Mouse (Mus musculus): Measurements from ENCODE around the gene Rgcc. TPM values are rescaled to one million over a fixed set of nuclear protein-coding genes. Genes with fewer than 3 reads are reported as not detected.

The Rgcc gene
- polyA plus RNA-seq, 1 experiment from 2014 or later = 75.8 TPM

DNA sequence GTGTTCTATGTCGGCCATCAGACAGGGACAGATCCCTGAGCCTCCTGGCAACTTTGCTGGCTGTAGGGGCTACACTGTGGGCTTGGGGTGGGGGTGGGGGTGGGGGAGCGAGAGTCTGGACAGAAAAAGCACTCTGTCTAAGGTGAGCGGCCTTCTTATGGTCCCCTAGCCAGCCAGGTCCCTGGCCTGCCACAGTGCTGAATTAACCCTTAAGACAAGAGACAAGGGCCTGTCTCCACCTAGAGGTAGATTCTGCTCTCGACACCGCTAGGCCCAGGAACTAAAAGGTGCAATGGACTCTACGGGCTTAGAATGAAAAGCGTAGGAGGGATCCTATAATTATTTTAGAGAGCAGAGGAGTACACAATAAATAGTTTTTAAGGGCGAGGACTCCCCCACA is 19.7 kb upstream of the Rgcc start:
- no peak for DNase-seq (ENCODE audit: low spot score)
- H3K27ac ChIP-seq (ENCODE audit: low read depth, low read length) = no peak overlapping the region
- no peak overlapping the region for H3K4me3 ChIP-seq (ENCODE audit: low read depth, low read length)
- H3K9me3 ChIP-seq (ENCODE audit: control insufficient read depth, low read length) = no peaks in the 10 kb centered on the region
- H3K4me2 ChIP-seq (ENCODE audit: low read depth, low read length, severe bottlenecking) = no peak overlapping the region
- H3K9ac ChIP-seq (ENCODE audit: low read length) = peak overlapping the region; percentile 16; the same call in 1 of the 2 replicates
- no peaks in the 10 kb centered on the region for H3K4me1 ChIP-seq (replicated peaks; ENCODE audit: control insufficient read depth, insufficient read depth, low read length)
- ATAC-seq (replicated peaks; ENCODE audit: low FRiP score) = peak; percentile 78
- no peaks in the 10 kb centered on the region for H3K36me3 ChIP-seq (ENCODE audit: control insufficient read depth, insufficient read depth, low read length)
- H3K27me3 ChIP-seq (ENCODE audit: control insufficient read depth, insufficient read depth, low read length) = no peaks in the 10 kb centered on the region
- 27% methylated on average over 8 of the region's 8 CpGs for WGBS

DNA sequence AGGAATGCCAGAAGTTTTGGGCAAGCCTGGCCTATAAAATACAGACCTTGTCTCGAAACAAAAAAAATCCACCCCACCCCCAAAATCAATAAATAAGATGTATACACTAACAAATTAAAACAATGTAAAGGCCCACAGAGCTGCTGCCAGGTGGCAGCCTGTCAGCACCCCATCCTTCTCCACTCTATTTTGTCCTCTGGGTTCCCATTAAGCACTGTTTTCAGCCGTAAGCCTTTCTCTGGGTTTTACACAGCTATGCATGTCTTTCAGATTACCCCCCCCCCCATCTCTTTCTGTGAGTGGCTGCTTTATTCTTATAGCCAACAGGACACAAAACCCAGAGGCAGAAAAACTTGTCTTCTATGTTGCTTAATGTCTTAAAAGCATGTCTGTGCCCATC is 16.2 kb upstream of the Rgcc start:
- Histone ChIP-seq H3K27me3 (ENCODE audit: control insufficient read depth, insufficient read depth, low read length) (no peaks in the 10 kb centered on the region), H3K4me3 (ENCODE audit: low read depth, low read length) (no peak overlapping the region), H3K27ac (ENCODE audit: low read depth, low read length) (no peak overlapping the region), H3K9me3 (ENCODE audit: control insufficient read depth, low read length) (no peaks in the 10 kb centered on the region), H3K36me3 (ENCODE audit: control insufficient read depth, insufficient read depth, low read length) (no peaks in the 10 kb centered on the region), H3K4me2 (ENCODE audit: low read depth, low read length, severe bottlenecking) (no peak overlapping the region), H3K4me1 (replicated peaks; ENCODE audit: control insufficient read depth, insufficient read depth, low read length) (no peaks in the 10 kb centered on the region), H3K9ac (ENCODE audit: low read length) (no peak overlapping the region)
- DNase-seq (ENCODE audit: low spot score) (no peak), ATAC-seq (replicated peaks; ENCODE audit: low FRiP score) (no peak)
- 83% methylated on average over 2 of the region's 2 CpGs for WGBS

DNA sequence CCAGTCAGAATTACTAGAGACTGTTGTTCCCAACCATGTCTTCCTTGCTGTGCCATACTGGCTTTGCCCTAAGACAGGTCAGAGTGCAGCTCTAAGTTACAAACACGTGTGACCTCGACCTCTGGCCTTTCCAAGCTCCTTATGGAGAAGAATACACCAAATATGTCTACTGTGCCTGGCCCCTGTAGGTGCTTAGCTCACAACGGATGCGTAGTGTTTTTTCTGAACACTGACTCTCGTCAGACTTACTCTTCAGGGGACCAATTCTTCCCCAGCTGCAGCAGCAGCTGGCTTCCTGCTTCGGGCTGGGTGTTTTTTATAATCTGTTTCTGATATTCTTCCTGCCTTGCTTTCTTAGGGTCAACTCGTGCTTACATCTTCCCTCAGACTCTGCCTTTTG is 14.4 kb upstream of the Rgcc start:
- no peak overlapping the region for H3K27ac ChIP-seq (ENCODE audit: low read depth, low read length)

DNA sequence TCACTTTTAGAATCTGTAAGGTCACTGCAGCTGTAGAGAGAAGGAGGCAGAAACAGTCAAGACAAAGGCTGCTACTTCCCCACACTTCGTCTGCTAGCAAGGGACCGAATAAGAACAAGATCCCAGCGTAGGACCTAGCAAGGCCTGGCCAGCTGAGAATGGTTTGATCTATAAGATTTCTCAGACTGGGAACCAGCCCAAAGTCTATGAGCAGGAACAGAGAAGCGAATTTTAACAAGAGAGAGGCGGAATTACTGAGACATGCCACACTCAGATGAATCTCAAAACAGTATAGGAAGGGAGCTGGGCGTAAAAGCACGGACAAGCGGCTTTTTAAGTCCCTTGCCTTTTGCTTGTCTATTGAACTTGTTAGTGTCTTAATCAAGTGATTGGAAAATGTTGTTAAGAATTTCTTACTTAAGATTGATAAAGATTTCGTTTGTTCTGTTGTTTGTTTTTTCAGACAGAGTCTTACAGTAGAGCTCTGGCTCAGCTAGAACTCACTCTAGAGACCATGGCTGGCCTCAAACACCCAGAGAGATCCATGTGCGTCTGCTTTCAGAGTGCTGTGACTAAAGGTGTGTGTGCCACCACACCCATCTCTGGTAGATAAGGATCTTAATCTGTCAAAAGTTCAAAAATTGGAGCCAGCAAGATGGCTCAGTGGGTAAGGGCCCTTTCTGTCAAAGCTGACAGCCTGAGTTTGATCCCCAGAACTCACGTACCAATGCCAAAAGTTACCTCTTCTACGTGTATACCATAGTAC is 13.0 kb upstream of the Rgcc start:
- no peaks in the 10 kb centered on the region for H3K27me3 ChIP-seq (ENCODE audit: control insufficient read depth, insufficient read depth, low read length)
- H3K27ac ChIP-seq (ENCODE audit: low read depth, low read length) = no peak overlapping the region
- 86% methylated on average over 12 of the region's 12 CpGs for WGBS
- no peaks in the 10 kb centered on the region for H3K36me3 ChIP-seq (ENCODE audit: control insufficient read depth, insufficient read depth, low read length)
- ATAC-seq (replicated peaks; ENCODE audit: low FRiP score) = no peak
- no peak overlapping the region for H3K4me3 ChIP-seq (ENCODE audit: low read depth, low read length)
- H3K9me3 ChIP-seq (ENCODE audit: control insufficient read depth, low read length) = no peaks in the 10 kb centered on the region
- H3K4me1 ChIP-seq (replicated peaks; ENCODE audit: control insufficient read depth, insufficient read depth, low read length) = 0 out of 2 replicates have a peak, but pooled peaks cover 2% of the 10 kb centered on the region
- no peak for DNase-seq (ENCODE audit: low spot score)
- H3K9ac ChIP-seq (ENCODE audit: low read length) = no peak overlapping the region
- H3K4me2 ChIP-seq (ENCODE audit: low read depth, low read length, severe bottlenecking) = no peak overlapping the region

More for the DNA sequence above, 14.4 kb upstream of the Rgcc start:
- ATAC-seq (replicated peaks; ENCODE audit: low FRiP score) (no peak), DNase-seq (ENCODE audit: low spot score) (no peak)
- H3K27me3 ChIP-seq (ENCODE audit: control insufficient read depth, insufficient read depth, low read length) = no peaks in the 10 kb centered on the region
- no peak overlapping the region for H3K9ac ChIP-seq (ENCODE audit: low read length)
- H3K9me3 ChIP-seq (ENCODE audit: control insufficient read depth, low read length) = no peaks in the 10 kb centered on the region
- 77% methylated on average over 7 of the region's 7 CpGs for WGBS
- no peaks in the 10 kb centered on the region for H3K36me3 ChIP-seq (ENCODE audit: control insufficient read depth, insufficient read depth, low read length)
- no peak overlapping the region for H3K4me3 ChIP-seq (ENCODE audit: low read depth, low read length)
- 0 out of 2 replicates have a peak, but pooled peaks cover 2% of the 10 kb centered on the region for H3K4me1 ChIP-seq (replicated peaks; ENCODE audit: control insufficient read depth, insufficient read depth, low read length)
- H3K4me2 ChIP-seq (ENCODE audit: low read depth, low read length, severe bottlenecking) = no peak overlapping the region

DNA sequence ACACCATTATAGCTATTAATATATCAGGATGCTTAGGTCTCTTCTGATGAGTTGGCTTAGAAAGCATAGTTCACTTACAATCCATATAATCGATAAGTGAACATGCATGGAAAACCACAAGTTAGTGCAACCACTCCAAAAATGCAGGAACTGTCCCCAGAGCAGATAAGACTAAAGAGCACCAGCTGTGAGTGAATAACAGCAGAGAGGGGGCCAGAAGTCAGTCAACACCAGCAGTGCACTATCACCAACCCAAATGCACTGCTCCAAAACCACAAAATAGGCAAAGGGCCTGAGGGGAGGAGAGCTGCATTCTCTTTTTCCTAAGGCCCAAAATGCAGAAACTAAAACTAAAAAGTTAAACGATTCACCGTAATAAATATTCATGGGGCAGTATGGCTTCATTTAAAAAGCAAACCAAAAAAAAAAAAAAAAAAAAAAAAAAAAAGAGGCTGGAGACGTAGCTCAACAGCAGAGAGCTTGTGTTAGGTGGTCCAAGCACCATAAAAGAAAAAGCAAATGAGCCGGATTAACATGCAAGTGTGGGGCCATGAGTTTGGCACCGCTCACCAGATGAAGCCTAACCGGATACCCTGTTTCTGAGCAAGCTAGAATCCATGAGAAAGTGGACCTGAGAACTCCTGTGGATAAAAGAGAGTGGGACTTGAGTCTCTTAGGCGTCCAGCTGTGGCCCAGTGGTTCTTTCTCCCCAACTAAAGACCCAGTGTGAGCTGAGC is 12.2 kb upstream of the Rgcc start:
- no peaks in the 10 kb centered on the region for H3K27me3 ChIP-seq (ENCODE audit: control insufficient read depth, insufficient read depth, low read length)
- H3K27ac ChIP-seq (ENCODE audit: low read depth, low read length) = no peak overlapping the region
- DNase-seq (ENCODE audit: low spot score) (no peak), ATAC-seq (replicated peaks; ENCODE audit: low FRiP score) (no peak)
- no peaks in the 10 kb centered on the region for H3K9me3 ChIP-seq (ENCODE audit: control insufficient read depth, low read length)
- H3K9ac ChIP-seq (ENCODE audit: low read length) = no peak overlapping the region
- no peak overlapping the region for H3K4me2 ChIP-seq (ENCODE audit: low read depth, low read length, severe bottlenecking)
- H3K4me3 ChIP-seq (ENCODE audit: low read depth, low read length) = no peak overlapping the region
- H3K36me3 ChIP-seq (ENCODE audit: control insufficient read depth, insufficient read depth, low read length) = no peaks in the 10 kb centered on the region
- H3K4me1 ChIP-seq (replicated peaks; ENCODE audit: control insufficient read depth, insufficient read depth, low read length) = peaks cover 3% of the 10 kb centered on the region; the same call in 1 of the 2 replicates
- 76% methylated on average over 8 of the region's 8 CpGs for WGBS

DNA sequence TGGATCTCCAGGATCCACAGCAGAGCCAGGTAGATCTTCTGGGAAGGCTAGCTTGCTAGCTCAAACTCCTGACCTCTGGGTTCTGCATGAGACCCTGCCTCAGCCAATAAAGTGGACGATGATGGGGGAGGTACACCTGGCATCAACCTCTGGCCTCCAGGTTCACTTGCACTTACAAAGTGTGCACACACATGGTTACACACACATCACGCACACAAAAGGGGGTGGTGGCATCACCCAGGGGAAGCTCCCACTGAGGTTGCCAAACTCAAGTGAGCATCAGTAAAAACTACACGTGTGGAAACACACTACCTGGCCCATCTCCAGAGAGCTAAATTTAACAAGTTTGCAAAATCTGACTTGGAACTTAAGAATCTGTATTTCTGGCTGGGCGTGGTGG is 11.3 kb upstream of the Rgcc start:
- Histone ChIP-seq H3K4me3 (ENCODE audit: low read depth, low read length) (no peak overlapping the region), H3K4me1 (replicated peaks; ENCODE audit: control insufficient read depth, insufficient read depth, low read length) (peaks cover 7% of the 10 kb centered on the region; the same call in 1 of the 2 replicates), H3K27me3 (ENCODE audit: control insufficient read depth, insufficient read depth, low read length) (no peaks in the 10 kb centered on the region), H3K27ac (ENCODE audit: low read depth, low read length) (no peak overlapping the region), H3K36me3 (ENCODE audit: control insufficient read depth, insufficient read depth, low read length) (no peaks in the 10 kb centered on the region), H3K9ac (ENCODE audit: low read length) (no peak overlapping the region), H3K9me3 (ENCODE audit: control insufficient read depth, low read length) (no peaks in the 10 kb centered on the region), H3K4me2 (ENCODE audit: low read depth, low read length, severe bottlenecking) (no peak overlapping the region)
- ATAC-seq (replicated peaks; ENCODE audit: low FRiP score) (no peak), DNase-seq (ENCODE audit: low spot score) (no peak)
- 84% methylated on average over 4 of the region's 4 CpGs for WGBS

DNA sequence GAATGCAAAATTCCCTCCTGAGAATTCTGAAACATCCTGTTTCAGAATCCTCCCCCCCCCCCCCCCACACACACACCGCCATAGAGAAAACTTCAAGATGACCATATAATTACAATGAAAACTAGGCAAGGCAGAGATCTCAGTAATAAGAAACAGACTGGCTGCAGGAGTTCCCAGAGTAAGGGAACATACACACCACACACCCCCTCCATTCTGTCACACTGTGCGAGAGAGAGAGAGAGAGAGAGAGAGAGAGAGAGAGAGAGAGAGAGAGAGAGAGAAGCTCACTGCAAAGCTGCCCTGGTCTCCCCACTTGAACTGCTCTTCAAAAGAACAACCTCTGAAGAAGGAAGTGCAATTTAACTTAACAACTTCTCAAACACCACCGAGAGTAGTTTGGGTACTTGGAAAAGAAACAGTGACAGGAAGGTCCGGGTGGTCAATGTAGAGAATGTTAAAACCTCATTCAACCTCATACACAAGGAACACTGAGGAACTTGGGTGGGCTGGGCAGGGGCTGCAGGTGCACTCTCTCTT is 10.5 kb upstream of the Rgcc start:
- Histone ChIP-seq H3K4me3 (ENCODE audit: low read depth, low read length) (no peak overlapping the region), H3K36me3 (ENCODE audit: control insufficient read depth, insufficient read depth, low read length) (no peaks in the 10 kb centered on the region), H3K27me3 (ENCODE audit: control insufficient read depth, insufficient read depth, low read length) (no peaks in the 10 kb centered on the region), H3K4me1 (replicated peaks; ENCODE audit: control insufficient read depth, insufficient read depth, low read length) (peaks cover 7% of the 10 kb centered on the region; the same call in 1 of the 2 replicates), H3K9me3 (ENCODE audit: control insufficient read depth, low read length) (no peaks in the 10 kb centered on the region), H3K27ac (ENCODE audit: low read depth, low read length) (no peak overlapping the region), H3K4me2 (ENCODE audit: low read depth, low read length, severe bottlenecking) (no peak overlapping the region), H3K9ac (ENCODE audit: low read length) (no peak overlapping the region)
- DNase-seq (ENCODE audit: low spot score) = no peak
- ATAC-seq (replicated peaks; ENCODE audit: low FRiP score) = no peak
- 79% methylated on average over 4 of the region's 4 CpGs for WGBS

DNA sequence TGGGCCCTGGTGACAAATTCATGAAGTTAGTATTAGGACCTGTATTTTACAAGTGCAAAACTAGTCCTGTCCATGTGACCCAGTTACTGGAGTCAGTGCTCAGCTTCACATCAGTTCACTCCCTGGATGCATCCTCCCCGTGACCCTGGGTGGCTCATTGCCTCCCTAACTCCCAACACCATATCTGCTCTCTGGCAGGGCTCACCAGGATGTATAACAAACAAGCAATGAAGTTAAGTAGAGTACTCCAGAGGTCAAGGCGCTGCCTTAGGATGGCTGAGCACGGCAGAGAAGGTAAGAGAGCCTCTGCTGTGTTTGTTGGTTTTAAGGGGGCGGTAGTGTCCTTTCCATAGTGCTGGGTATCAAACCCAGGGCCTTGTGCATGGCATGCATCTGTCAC is 7.7 kb upstream of the Rgcc start:
- H3K4me2 ChIP-seq (ENCODE audit: low read depth, low read length, severe bottlenecking) = no peak overlapping the region
- H3K27ac ChIP-seq (ENCODE audit: low read depth, low read length) = no peak overlapping the region
- ATAC-seq (replicated peaks; ENCODE audit: low FRiP score) = no peak
- no peaks in the 10 kb centered on the region for H3K27me3 ChIP-seq (ENCODE audit: control insufficient read depth, insufficient read depth, low read length)
- no peaks in the 10 kb centered on the region for H3K9me3 ChIP-seq (ENCODE audit: control insufficient read depth, low read length)
- no peak overlapping the region for H3K9ac ChIP-seq (ENCODE audit: low read length)
- no peak overlapping the region for H3K4me3 ChIP-seq (ENCODE audit: low read depth, low read length)
- peaks cover 7% of the 10 kb centered on the region; the same call in 1 of the 2 replicates for H3K4me1 ChIP-seq (replicated peaks; ENCODE audit: control insufficient read depth, insufficient read depth, low read length)
- no peak for DNase-seq (ENCODE audit: low spot score)
- 58% methylated on average over 4 of the region's 4 CpGs for WGBS
- H3K36me3 ChIP-seq (ENCODE audit: control insufficient read depth, insufficient read depth, low read length) = no peaks in the 10 kb centered on the region
